Mouse (Mus musculus) stomach, embryonic 16.5 days (tissue): ENCODE measurements around the gene Tnni2. TPM values are rescaled to one million over a fixed set of nuclear protein-coding genes. Genes with fewer than 3 reads are reported as not detected.

Source experiments
- ATAC-seq: fragments of 200-750 bp; cut with Nextera tagmentation; 2 replicates; pipeline ENCODE4 v1.8.0; 2017; ENCODE audit warnings: moderate number of reproducible peaks, moderate TSS enrichment; ENCODE audit not compliant: insufficient read depth, low FRiP score
- H3K27ac ChIP-seq: fragments of 300-500 bp; sonication (generic); 2 replicates; pipeline ENCODE4 v1.5.1; 2014; ENCODE audit warnings: low read length
- H3K27me3 ChIP-seq: fragments of 300-500 bp; sonication (generic); 2 replicates; pipeline ENCODE4 v1.6.1; 2014; ENCODE audit warnings: low read length, control low read depth, mixed read lengths; ENCODE audit not compliant: control insufficient read depth, insufficient read depth
- H3K36me3 ChIP-seq: fragments of 300-500 bp; sonication (generic); 2 replicates; pipeline ENCODE4 v1.6.1; 2014; ENCODE audit warnings: low read length; ENCODE audit not compliant: control insufficient read depth, insufficient read depth
- H3K4me1 ChIP-seq: fragments of 300-500 bp; sonication (generic); 2 replicates; pipeline ENCODE4 v1.6.1; 2014; ENCODE audit warnings: low read length, control low read depth, mixed read lengths; ENCODE audit not compliant: control insufficient read depth, insufficient read depth
- H3K4me2 ChIP-seq: fragments of 300-500 bp; sonication (generic); 2 replicates; pipeline ENCODE4 v1.6.1; 2014; ENCODE audit warnings: low read depth, low read length, mixed read lengths
- H3K4me3 ChIP-seq: fragments of 300-500 bp; sonication (generic); replicated peaks from 2 replicates; pipeline ENCODE4 v1.5.1; 2014; ENCODE audit warnings: mild to moderate bottlenecking, low read length
- H3K9ac ChIP-seq: fragments of 300-500 bp; sonication (generic); 2 replicates; pipeline ENCODE4 v1.6.1; 2014; ENCODE audit warnings: low read length
- H3K9me3 ChIP-seq: fragments of 300-500 bp; sonication (generic); replicated peaks from 2 replicates; pipeline ENCODE4 v1.6.1; 2016; ENCODE audit warnings: low read length, control low read depth; ENCODE audit not compliant: control insufficient read depth
- WGBS: fragments of 180-500 bp; shearing (Covaris S2); extraction: QIAGEN DNeasy Blood & Tissue Kit; methylation state at CpG from one replicate; pipeline ENCODE4 v1.1.7; 2014; 5-methylcytosine and 5-hydroxymethylcytosine counted together
- polyA plus RNA-seq: library from polyadenylated mRNA; unstranded; fragments of >200 nt; fragmentation: Nextera tagmentation; extraction: Ambion mirVana; gene quantifications from 2 replicates; pipeline ENCODE4 v1.2.1, GENCODE M21; 2015

Gene Tnni2
- polyA plus RNA-seq, 1 experiment from 2014 or later, result 217 TPM

- no peaks in the 10 kb centered on the region for H3K27me3 ChIP-seq
- H3K4me3 ChIP-seq, result peak overlapping the region; percentile 34
- H3K9me3 ChIP-seq, result no peaks in the 10 kb centered on the region
- H3K4me1 ChIP-seq, result peaks cover 69% of the 10 kb centered on the region
- H3K27ac ChIP-seq, result peak overlapping the region; percentile 97
- ATAC-seq, result no peak
- H3K36me3 ChIP-seq, result no peaks in the 10 kb centered on the region; the same call in 1 of the 2 replicates
- H3K4me2 ChIP-seq, result peak overlapping the region; percentile 65
- 3% methylated on average over 5 of the region's 5 CpGs for WGBS
- H3K9ac ChIP-seq, result peak overlapping the region; percentile 80
Measured at GRCm38 (mm10) chr7:142481186-142481567, 39.6 kb downstream of the Tnni2 start.

GRCm38 (mm10) chr7:142481568-142482255 is 40.1 kb downstream of the Tnni2 start:
- Histone ChIP-seq H3K4me1 (peaks cover 71% of the 10 kb centered on the region), H3K4me2 (peak overlapping the region; percentile 65), H3K4me3 (peak overlapping the region; percentile 34), H3K9ac (peak overlapping the region; percentile 80), H3K36me3 (peaks cover 2% of the 10 kb centered on the region; the same call in 1 of the 2 replicates), H3K27me3 (no peaks in the 10 kb centered on the region), H3K27ac (peak overlapping the region; percentile 97), H3K9me3 (no peaks in the 10 kb centered on the region)
- WGBS, result 2% methylated on average over 22 of the region's 22 CpGs
- ATAC-seq, result peak; percentile 79

- Histone ChIP-seq H3K4me2 (peak overlapping the region; percentile 65), H3K9me3 (no peaks in the 10 kb centered on the region), H3K36me3 (peaks cover 5% of the 10 kb centered on the region; the same call in 1 of the 2 replicates), H3K4me3 (peak overlapping the region; percentile 34), H3K4me1 (peaks cover 77% of the 10 kb centered on the region), H3K9ac (peak overlapping the region; percentile 80), H3K27ac (peak overlapping the region; percentile 97), H3K27me3 (no peaks in the 10 kb centered on the region)
- WGBS, result 14% methylated on average over 6 of the region's 6 CpGs
- ATAC-seq, result peak; percentile 11; the same call in 1 of the 2 replicates
Measured at GRCm38 (mm10) chr7:142482256-142482609, 40.6 kb downstream of the Tnni2 start.

- Histone ChIP-seq H3K27me3 (no peaks in the 10 kb centered on the region), H3K9ac (peak overlapping the region; percentile 80), H3K36me3 (peaks cover 5% of the 10 kb centered on the region; the same call in 1 of the 2 replicates), H3K27ac (peak overlapping the region; percentile 97), H3K4me2 (peak overlapping the region; percentile 65; the same call in 1 of the 2 replicates), H3K4me3 (no peak overlapping the region), H3K4me1 (peaks cover 80% of the 10 kb centered on the region), H3K9me3 (no peaks in the 10 kb centered on the region)
- 30% methylated on average over 11 of the region's 11 CpGs for WGBS
- peak; percentile 57 for ATAC-seq
Measured at GRCm38 (mm10) chr7:142483136-142483535, 41.5 kb downstream of the Tnni2 start.

GRCm38 (mm10) chr7:142484780-142485179 is 43.2 kb downstream of the Tnni2 start:
- Histone ChIP-seq H3K4me2 (no peak overlapping the region), H3K36me3 (peaks cover 5% of the 10 kb centered on the region), H3K4me3 (no peak overlapping the region), H3K9me3 (no peaks in the 10 kb centered on the region), H3K4me1 (peaks cover 77% of the 10 kb centered on the region), H3K9ac (peak overlapping the region; percentile 58), H3K27ac (peak overlapping the region; percentile 97), H3K27me3 (no peaks in the 10 kb centered on the region)
- ATAC-seq, result no peak
- 65% methylated on average over 12 of the region's 12 CpGs for WGBS

- H3K27ac ChIP-seq, result peak overlapping the region; percentile 97
- no peaks in the 10 kb centered on the region for H3K9me3 ChIP-seq
- H3K4me1 ChIP-seq, result peaks cover 58% of the 10 kb centered on the region
- H3K9ac ChIP-seq, result peak overlapping the region; percentile 63
- H3K4me3 ChIP-seq, result no peak overlapping the region
- H3K36me3 ChIP-seq, result peaks cover 6% of the 10 kb centered on the region
- ATAC-seq, result no peak
- no peak overlapping the region for H3K4me2 ChIP-seq
- 52% methylated on average over 8 of the region's 8 CpGs for WGBS
- H3K27me3 ChIP-seq, result no peaks in the 10 kb centered on the region
Measured at GRCm38 (mm10) chr7:142486751-142487162, 45.1 kb downstream of the Tnni2 start.

GRCm38 (mm10) chr7:142487341-142487859 is 45.8 kb downstream of the Tnni2 start:
- H3K9ac ChIP-seq, result peak overlapping the region; percentile 63
- 21% methylated on average over 9 of the region's 9 CpGs for WGBS

GRCm38 (mm10) chr7:142488053-142488452 is 46.4 kb downstream of the Tnni2 start:
- WGBS, result 68% methylated on average over 3 of the region's 3 CpGs

More at GRCm38 (mm10) chr7:142487341-142487859, 45.8 kb downstream of the Tnni2 start:
- H3K27ac ChIP-seq, result peak overlapping the region; percentile 97
- peaks cover 51% of the 10 kb centered on the region for H3K4me1 ChIP-seq
- peak; percentile 33 for ATAC-seq
- H3K27me3 ChIP-seq, result no peaks in the 10 kb centered on the region
- no peaks in the 10 kb centered on the region for H3K9me3 ChIP-seq
- peak overlapping the region; percentile 7; the same call in 1 of the 2 replicates for H3K4me2 ChIP-seq
- peaks cover 9% of the 10 kb centered on the region for H3K36me3 ChIP-seq
- no peak overlapping the region for H3K4me3 ChIP-seq

GRCm38 (mm10) chr7:142493535-142493934 is 51.9 kb downstream of the Tnni2 start:
- H3K4me2 ChIP-seq, result no peak overlapping the region
- 0 out of 2 replicates have a peak, but pooled peaks cover 2% of the 10 kb centered on the region for H3K4me1 ChIP-seq
- H3K9ac ChIP-seq, result no peak overlapping the region
- H3K9me3 ChIP-seq, result no peaks in the 10 kb centered on the region
- H3K36me3 ChIP-seq, result peaks cover 12% of the 10 kb centered on the region
- no peak for ATAC-seq
- H3K27ac ChIP-seq, result peak overlapping the region; percentile 62
- H3K4me3 ChIP-seq, result no peak overlapping the region
- H3K27me3 ChIP-seq, result no peaks in the 10 kb centered on the region
- 37% methylated on average over 8 of the region's 8 CpGs for WGBS

More at GRCm38 (mm10) chr7:142488053-142488452, 46.4 kb downstream of the Tnni2 start:
- Histone ChIP-seq H3K9ac (peak overlapping the region; percentile 63), H3K27me3 (no peaks in the 10 kb centered on the region), H3K4me2 (no peak overlapping the region), H3K4me1 (peaks cover 45% of the 10 kb centered on the region), H3K4me3 (no peak overlapping the region), H3K9me3 (no peaks in the 10 kb centered on the region), H3K36me3 (peaks cover 9% of the 10 kb centered on the region), H3K27ac (peak overlapping the region; percentile 97)
- no peak for ATAC-seq
